Mouse (Mus musculus) liver, adult 2 months (tissue): Measurements from ENCODE around the gene Cfap300. TPM values are rescaled to one million over a fixed set of nuclear protein-coding genes. Genes with fewer than 3 reads are reported as not detected.
A peak's percentile ranks its signal among the peaks of the same experiment; 100 is the strongest.

ENCODE experiments used
- DNase-seq: peaks from one replicate; pipeline ENCODE4 v3.0.0-alpha.2; 2011; ENCODE audit warnings: low read depth, low spot score; ENCODE audit errors: extremely low read depth
- H3K27ac ChIP-seq: fragments of 200-500 bp; replicated peaks from 2 replicates; pipeline ENCODE4 v1.5.1; 2012; ENCODE audit warnings: low read depth, mild to moderate bottlenecking, control low read depth, inconsistent platforms, low read length; ENCODE audit not compliant: insufficient read depth
- H3K27me3 ChIP-seq: fragments of 200-500 bp; 2 replicates; pipeline ENCODE4 v1.6.1; 2012; ENCODE audit warnings: mild to moderate bottlenecking, moderate library complexity, low read length, inconsistent platforms; ENCODE audit not compliant: control insufficient read depth, insufficient read depth
- H3K36me3 ChIP-seq: fragments of 200-500 bp; 2 replicates; pipeline ENCODE4 v1.6.1; 2012; ENCODE audit warnings: low read length, inconsistent platforms; ENCODE audit not compliant: control insufficient read depth, insufficient read depth
- H3K4me1 ChIP-seq: fragments of 200-500 bp; 2 replicates; pipeline ENCODE4 v1.6.1; 2011; ENCODE audit warnings: low read length; ENCODE audit not compliant: control insufficient read depth, insufficient read depth
- H3K4me3 ChIP-seq: fragments of 200-500 bp; 2 replicates; pipeline ENCODE4 v1.5.1; 2011; ENCODE audit warnings: low read depth, mild to moderate bottlenecking, control low read depth, low read length, moderate library complexity; ENCODE audit not compliant: insufficient read depth
- H3K79me2 ChIP-seq: fragments of 200-500 bp; 2 replicates; pipeline ENCODE4 v1.6.1; 2012; ENCODE audit warnings: inconsistent platforms, mild to moderate bottlenecking, low read length, moderate library complexity; ENCODE audit not compliant: control insufficient read depth, insufficient read depth
- H3K9ac ChIP-seq: fragments of 200-500 bp; 2 replicates; pipeline ENCODE4 v1.6.1; 2012; ENCODE audit warnings: low read depth, mild to moderate bottlenecking, control low read depth, inconsistent platforms, low read length
- CTCF ChIP-seq: fragments of 200-500 bp; IDR thresholded peaks from 2 replicates; pipeline ENCODE4 v1.5.1; 2011; ENCODE audit warnings: low read depth, low read length, control low read depth
- POLR2A ChIP-seq: fragments of 200-500 bp; IDR thresholded peaks from 2 replicates; pipeline ENCODE4 v1.6.1; 2011; ENCODE audit warnings: low read length, control low read depth; ENCODE audit not compliant: insufficient read depth; ENCODE audit errors: extremely low read depth
- WGBS: fragments of 180-500 bp; shearing (Covaris S2); methylation state at CpG from one replicate; pipeline ENCODE4 v1.1.7; 2018; 5-methylcytosine and 5-hydroxymethylcytosine counted together
- polyA plus RNA-seq: library from polyadenylated mRNA; depleted of rRNA; stranded (reverse); fragments of >200 nt; gene quantifications from 2 replicates; pipeline ENCODE4 v1.2.3, GENCODE M21; 2012
- total RNA-seq: library from RNA; depleted of rRNA; stranded (reverse); fragments of >200 nt; gene quantifications from 2 replicates; pipeline ENCODE4 v1.2.3, GENCODE M21; 2014

Cfap300 gene
- total and polyA plus RNA-seq, 2 experiments, result 0.20 to 0.74 TPM

DNA sequence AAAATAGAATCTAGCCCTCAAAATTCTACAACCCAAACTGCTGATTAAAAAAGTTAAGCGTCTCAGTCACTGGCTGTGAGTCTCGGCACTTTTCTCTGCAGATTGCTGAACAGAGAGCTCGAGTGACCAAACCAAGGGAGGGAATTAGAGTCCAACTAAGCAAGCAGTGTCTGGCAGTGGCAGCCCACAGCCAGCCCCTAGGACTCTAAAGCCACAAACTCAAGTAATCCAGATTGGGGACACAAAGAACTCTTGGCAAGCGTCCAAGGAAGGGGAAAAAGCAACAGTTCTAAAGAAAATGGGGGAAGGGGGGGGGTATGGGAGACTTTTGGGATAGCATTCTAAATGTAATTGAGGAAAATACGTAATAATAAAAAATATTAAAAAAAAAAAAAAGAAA, 48.3 kb downstream of the Cfap300 start:
- H3K4me1 ChIP-seq, result peaks cover 19% of the 10 kb centered on the region
- DNase-seq, result no peak
- no peak overlapping the region for H3K4me3 ChIP-seq
- H3K9ac ChIP-seq, result no peak overlapping the region
- 89% methylated on average over 5 of the region's 5 CpGs for WGBS
- H3K27ac ChIP-seq, result no peak overlapping the region
- H3K79me2 ChIP-seq, result peaks cover 42% of the 10 kb centered on the region
- H3K27me3 ChIP-seq, result no peaks in the 10 kb centered on the region
- TF ChIP-seq POLR2A, result no peak
- no peak for TF ChIP-seq CTCF
- peaks cover 20% of the 10 kb centered on the region for H3K36me3 ChIP-seq

DNA sequence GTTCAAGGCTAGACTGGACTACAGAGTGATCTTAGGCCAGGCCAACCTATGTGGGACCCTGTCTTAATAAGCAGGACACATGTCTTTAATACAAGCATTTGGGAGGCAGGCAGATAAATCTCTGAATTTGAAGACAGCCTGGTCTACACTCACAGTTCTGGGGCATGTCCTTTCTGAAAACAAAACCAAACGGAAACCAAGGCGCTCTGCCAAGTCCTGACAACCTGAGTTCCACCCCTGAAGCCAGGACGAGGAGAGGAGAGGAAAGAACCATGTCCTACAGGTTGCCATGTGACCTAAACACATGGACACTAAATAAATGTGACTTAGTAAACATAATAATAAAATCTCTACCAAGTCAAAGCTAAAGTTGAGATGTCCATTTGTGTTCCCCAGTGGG, 50.0 kb downstream of the Cfap300 start:
- H3K4me3 ChIP-seq, result no peak overlapping the region
- TF ChIP-seq CTCF (no peak), POLR2A (no peak)
- H3K27me3 ChIP-seq, result no peaks in the 10 kb centered on the region
- WGBS, result 21% methylated on average over 3 of the region's 3 CpGs
- H3K79me2 ChIP-seq, result peaks cover 44% of the 10 kb centered on the region
- peak; percentile 79 for DNase-seq
- H3K4me1 ChIP-seq, result peaks cover 23% of the 10 kb centered on the region
- H3K36me3 ChIP-seq, result peaks cover 8% of the 10 kb centered on the region
- H3K9ac ChIP-seq, result no peak overlapping the region
- H3K27ac ChIP-seq, result peak overlapping the region; percentile 53; the same call in 1 of the 2 replicates

DNA sequence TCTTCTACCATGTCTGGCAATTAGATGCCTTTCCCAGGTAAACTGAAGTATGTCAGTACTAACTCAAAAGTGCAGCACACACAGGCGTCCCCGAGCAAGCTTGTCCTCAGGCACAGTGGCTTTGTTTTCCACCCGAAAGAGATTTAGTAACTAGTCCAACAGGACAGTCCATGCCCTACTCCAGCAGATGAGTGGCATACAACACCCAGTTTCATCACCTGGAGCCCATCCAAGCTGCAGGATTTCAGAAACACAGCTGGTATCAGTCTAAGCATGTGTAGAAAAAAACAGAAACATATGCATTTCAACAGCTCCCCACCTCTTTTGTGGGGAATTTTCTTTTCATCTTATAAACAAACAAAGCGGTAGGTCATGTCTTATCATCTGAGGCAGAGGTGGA, 51.7 kb downstream of the Cfap300 start:
- TF ChIP-seq POLR2A, result no peak
- no peak for TF ChIP-seq CTCF
- WGBS, result 28% methylated on average over 4 of the region's 4 CpGs

DNA sequence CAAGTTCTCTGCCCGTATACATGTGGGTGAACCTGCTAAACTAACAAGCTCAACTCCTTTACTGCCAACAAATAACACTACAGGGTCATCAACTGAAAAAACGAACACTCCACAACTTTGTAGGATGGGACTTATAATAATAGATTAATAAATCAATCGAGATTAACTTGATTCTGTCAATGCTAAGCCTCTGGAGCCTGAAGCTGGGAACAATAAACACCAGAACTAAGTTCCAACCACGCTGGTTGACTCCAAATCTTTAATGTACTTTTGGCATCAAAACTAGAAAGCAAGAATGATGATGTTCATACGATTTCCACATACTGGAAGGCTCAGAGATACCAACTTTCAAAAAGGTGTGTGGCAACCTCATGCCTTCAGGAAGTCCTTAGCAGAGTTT, 55.5 kb downstream of the Cfap300 start:
- no peak overlapping the region for H3K4me3 ChIP-seq
- H3K27me3 ChIP-seq, result no peaks in the 10 kb centered on the region
- H3K27ac ChIP-seq, result no peak overlapping the region
- DNase-seq, result no peak
- no peaks in the 10 kb centered on the region for H3K36me3 ChIP-seq
- no peak for TF ChIP-seq POLR2A
- no peak for TF ChIP-seq CTCF
- H3K4me1 ChIP-seq, result peaks cover 16% of the 10 kb centered on the region
- H3K9ac ChIP-seq, result no peak overlapping the region
- 25% methylated on average over 5 of the region's 5 CpGs for WGBS
- peaks cover 32% of the 10 kb centered on the region; the same call in 1 of the 2 replicates for H3K79me2 ChIP-seq

More for the DNA sequence above, 51.7 kb downstream of the Cfap300 start:
- Histone ChIP-seq H3K4me3 (no peak overlapping the region), H3K79me2 (peaks cover 41% of the 10 kb centered on the region), H3K27me3 (no peaks in the 10 kb centered on the region), H3K4me1 (peaks cover 23% of the 10 kb centered on the region), H3K9ac (no peak overlapping the region), H3K27ac (peak overlapping the region; percentile 25; the same call in 1 of the 2 replicates), H3K36me3 (peaks cover 3% of the 10 kb centered on the region)
- DNase-seq, result peak; percentile 88

GRCm38 (mm10) chr9:7984287-7984686, 58.3 kb downstream of the Cfap300 start:
- Histone ChIP-seq H3K27me3 (no peaks in the 10 kb centered on the region), H3K4me3 (no peak overlapping the region), H3K27ac (no peak overlapping the region), H3K36me3 (no peaks in the 10 kb centered on the region), H3K4me1 (peaks cover 25% of the 10 kb centered on the region), H3K79me2 (peaks cover 27% of the 10 kb centered on the region; the same call in 1 of the 2 replicates), H3K9ac (no peak overlapping the region)
- TF ChIP-seq CTCF (no peak), POLR2A (no peak)
- WGBS, result 61% methylated on average over 4 of the region's 4 CpGs
- no peak for DNase-seq

DNA sequence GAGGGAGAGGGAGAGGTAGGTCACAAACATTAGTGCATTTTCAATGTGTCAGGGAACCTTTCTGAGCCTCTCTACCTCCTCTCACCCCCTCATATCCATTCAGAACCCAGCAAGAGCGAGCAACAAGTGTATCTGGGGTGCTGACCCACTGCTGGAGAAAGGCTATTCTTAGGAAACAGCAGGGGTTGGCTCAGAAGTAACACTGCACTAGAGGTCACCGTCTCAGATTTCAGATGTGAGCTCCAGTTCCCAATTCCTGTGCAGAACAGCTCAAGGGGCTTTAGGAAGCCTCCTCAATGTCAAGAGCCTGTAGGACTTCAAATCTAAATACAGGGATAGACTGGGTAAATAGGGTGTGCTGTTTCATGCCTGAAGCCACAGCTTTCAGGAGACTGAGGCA, 59.0 kb downstream of the Cfap300 start:
- H3K4me1 ChIP-seq, result peaks cover 24% of the 10 kb centered on the region
- H3K9ac ChIP-seq, result no peak overlapping the region
- TF ChIP-seq CTCF, result no peak
- H3K27me3 ChIP-seq, result no peaks in the 10 kb centered on the region
- H3K79me2 ChIP-seq, result peaks cover 24% of the 10 kb centered on the region; the same call in 1 of the 2 replicates
- no peak for DNase-seq
- H3K27ac ChIP-seq, result no peak overlapping the region
- 49% methylated on average over 2 of the region's 2 CpGs for WGBS
- H3K36me3 ChIP-seq, result no peaks in the 10 kb centered on the region
- no peak overlapping the region for H3K4me3 ChIP-seq
